Mouse (Mus musculus) adrenal gland, postnatal 4 days (tissue): Measurements from ENCODE around the gene Arf5. TPM values are rescaled to one million over a fixed set of nuclear protein-coding genes. Genes with fewer than 3 reads are reported as not detected.

Source experiments
- total RNA-seq, 2 experiments: library from RNA; stranded (reverse); gene quantifications; 2 replicates each; pipeline ENCODE4 v1.2.3; 2021

The Arf5 gene
- total RNA-seq, 2 experiments from 2014 or later, result 202 to 211 TPM

Other genes starting within 250 kb of the Arf5 start
- 10 to 100 TPM; 23.6 to 25.7 TPM for gene Zfp800, start 25.6 kb upstream of the Arf5 start, total RNA-seq
- gene Fscn3, start 4.2 kb downstream of the Arf5 start, total RNA-seq, result not detected
- 10 to 100 TPM; 17.3 to 20.6 TPM for gene Gcc1, start 4.8 kb downstream of the Arf5 start, total RNA-seq
- gene Pax4, start 25.8 kb downstream of the Arf5 start, total RNA-seq, result not detected
- 100 to 1,000 TPM; 148 to 163 TPM for gene Snd1, start 51.6 kb downstream of the Arf5 start, total RNA-seq